Mouse (Mus musculus): ENCODE measurements around the gene Nampt. TPM values are rescaled to one million over a fixed set of nuclear protein-coding genes. Genes with fewer than 3 reads are reported as not detected.
"Not testable (repeated sequence)": the region's sequence is repeated elsewhere in the genome, so short reads cannot be mapped to it uniquely, and the experiment has no call there.

The Nampt gene
- total RNA-seq, 2 experiments from 2014 or later, result 24.4 to 40.3 TPM

DNA sequence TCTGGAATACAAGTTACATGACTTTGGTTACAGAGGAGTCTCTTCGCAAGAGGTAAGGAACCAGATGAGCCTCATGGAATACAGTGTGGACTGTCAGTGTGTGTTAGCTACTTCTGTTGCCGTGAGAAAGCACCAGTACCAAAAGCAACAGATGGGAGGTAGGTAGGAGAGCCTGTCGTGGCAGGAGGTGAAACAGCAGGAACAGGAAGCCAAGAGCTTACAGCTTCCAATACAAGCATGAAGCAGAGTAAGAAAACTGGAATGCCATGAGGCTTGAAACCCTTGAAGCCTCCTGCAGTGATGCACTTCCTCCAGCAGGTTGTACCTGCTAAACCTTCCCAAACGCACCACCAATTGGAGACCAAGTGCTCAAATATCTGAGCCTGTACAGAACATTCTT is 19.1 kb downstream of the Nampt start:
- no peak for ATAC-seq (replicated peaks; ENCODE audit: low FRiP score, low TSS enrichment, poor library complexity, severe bottlenecking)

DNA sequence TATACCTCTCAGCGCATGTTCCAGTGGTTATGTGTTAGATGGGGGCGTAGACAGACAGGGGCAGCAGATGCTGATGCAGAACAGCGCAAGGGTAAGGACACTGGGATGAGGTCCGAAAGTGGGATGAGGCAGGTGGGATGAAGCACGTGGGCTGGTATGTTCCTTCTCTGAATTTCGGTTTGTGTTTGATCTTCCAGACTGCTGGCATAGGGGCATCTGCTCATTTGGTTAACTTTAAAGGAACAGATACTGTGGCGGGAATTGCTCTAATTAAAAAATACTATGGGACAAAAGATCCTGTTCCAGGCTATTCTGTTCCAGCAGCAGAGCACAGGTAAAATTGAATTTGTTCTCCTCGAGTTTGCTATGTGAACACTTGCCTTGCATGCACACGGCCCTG is 19.6 kb downstream of the Nampt start:
- no peak for ATAC-seq (replicated peaks; ENCODE audit: low FRiP score, low TSS enrichment, poor library complexity, severe bottlenecking)

DNA sequence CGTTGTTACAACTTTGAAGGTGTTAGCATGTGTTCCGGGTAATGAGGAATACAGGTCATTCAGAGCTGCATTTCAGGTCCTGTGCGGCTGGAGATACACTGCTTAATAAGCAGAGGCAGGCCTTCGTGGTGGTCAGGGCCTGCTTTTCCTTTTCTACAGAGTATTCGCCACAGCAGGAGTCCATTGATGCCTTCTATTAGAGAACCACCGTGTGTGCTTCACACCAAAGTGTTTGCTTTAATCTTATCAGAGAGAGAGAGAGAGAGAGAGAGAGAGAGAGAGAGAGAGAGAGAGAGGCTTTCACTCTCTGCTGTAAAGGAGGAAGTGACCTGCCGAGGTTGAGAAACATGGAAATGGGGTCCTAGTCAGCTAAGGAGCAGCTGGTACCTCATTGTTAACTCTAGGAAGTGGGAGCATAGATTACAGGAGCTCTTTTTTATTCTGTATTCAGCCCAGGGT is 22.1 kb downstream of the Nampt start:
- no peak for ATAC-seq (replicated peaks; ENCODE audit: low FRiP score, low TSS enrichment, poor library complexity, severe bottlenecking)

DNA sequence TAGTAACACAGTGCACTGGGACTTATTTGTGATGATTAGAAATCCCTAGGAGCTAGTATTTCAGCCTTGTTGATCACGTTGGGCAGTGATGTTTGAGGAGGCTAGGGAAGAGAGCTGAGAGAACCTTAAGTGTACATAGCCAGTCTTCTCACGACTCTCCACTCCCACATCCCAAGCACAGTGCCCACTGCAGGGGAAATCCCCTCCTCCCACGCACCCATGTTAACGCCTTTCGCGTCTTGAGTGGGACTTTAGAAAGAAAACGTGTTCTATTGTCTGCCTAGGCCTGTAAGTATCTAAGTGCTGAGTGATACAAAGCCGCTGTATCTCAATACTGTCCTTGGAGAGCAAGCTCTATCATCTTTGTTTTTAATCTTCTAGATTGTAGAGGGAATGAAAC is 27.0 kb downstream of the Nampt start:
- no peak for ATAC-seq (replicated peaks; ENCODE audit: low FRiP score, low TSS enrichment, poor library complexity, severe bottlenecking)

- no peak for ATAC-seq (replicated peaks; ENCODE audit: low FRiP score, low TSS enrichment, poor library complexity, severe bottlenecking)
These were observed 34.4 kb downstream of the Nampt start for GRCm38 (mm10) chr12:32853757-32854156.

- ATAC-seq (replicated peaks; ENCODE audit: low FRiP score, low TSS enrichment, poor library complexity, severe bottlenecking), result no peak
These were observed 35.5 kb downstream of the Nampt start for GRCm38 (mm10) chr12:32854866-32855265.

GRCm38 (mm10) chr12:32855398-32855797 is 36.1 kb downstream of the Nampt start:
- no peak for ATAC-seq (replicated peaks; ENCODE audit: low FRiP score, low TSS enrichment, poor library complexity, severe bottlenecking)

- no peak for ATAC-seq (replicated peaks; ENCODE audit: low FRiP score, low TSS enrichment, poor library complexity, severe bottlenecking)
These were observed 37.6 kb downstream of the Nampt start for GRCm38 (mm10) chr12:32856707-32857511.

GRCm38 (mm10) chr12:32858444-32858843 is 39.1 kb downstream of the Nampt start:
- no peak for ATAC-seq (replicated peaks; ENCODE audit: low FRiP score, low TSS enrichment, poor library complexity, severe bottlenecking)

GRCm38 (mm10) chr12:32860820-32861219 is 41.5 kb downstream of the Nampt start:
- ATAC-seq (replicated peaks; ENCODE audit: low FRiP score, low TSS enrichment, poor library complexity, severe bottlenecking), result no peak

DNA sequence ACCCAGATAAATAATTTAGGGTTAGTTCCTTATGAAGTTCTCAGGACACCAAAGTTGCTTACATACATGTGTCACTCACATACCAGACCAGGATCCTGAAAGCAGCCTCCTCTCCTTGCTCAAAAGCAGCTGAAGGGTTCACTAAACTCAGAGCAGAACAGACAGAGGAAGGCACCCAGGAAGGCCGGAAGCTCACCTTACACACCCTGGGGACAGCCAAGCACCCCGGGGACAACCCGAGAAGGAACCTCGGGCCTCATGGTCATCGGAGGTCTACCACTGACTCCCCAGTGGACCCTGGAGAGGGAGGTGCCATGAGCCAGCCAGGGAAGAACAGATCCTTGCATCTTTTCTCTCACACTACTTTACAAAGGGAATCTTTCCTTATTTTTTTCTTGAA is 51.5 kb downstream of the Nampt start:
- ATAC-seq (replicated peaks; ENCODE audit: low FRiP score, low TSS enrichment, poor library complexity, severe bottlenecking), result no peak

DNA sequence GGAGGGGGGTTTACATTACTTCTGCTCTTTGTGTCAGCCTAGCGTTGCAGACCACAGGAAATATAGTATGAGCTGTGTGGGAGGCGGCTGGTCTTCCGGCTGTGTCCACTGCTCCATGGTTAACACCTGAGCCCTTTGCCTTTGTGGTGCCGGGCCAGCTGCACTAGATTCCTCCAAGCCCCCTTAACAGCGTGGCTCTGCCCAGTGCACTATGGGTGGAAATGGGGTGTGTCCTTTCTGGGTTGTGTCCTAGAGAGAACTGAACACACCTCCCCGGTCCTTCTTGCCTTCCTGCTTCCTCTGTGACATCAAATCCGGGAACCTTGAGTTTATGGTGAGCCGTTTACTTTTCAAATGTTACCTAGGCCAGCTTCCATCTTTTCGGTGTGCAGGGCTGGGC is 58.2 kb downstream of the Nampt start:
- ATAC-seq (replicated peaks; ENCODE audit: low FRiP score, low TSS enrichment, poor library complexity, severe bottlenecking), result no peak

DNA sequence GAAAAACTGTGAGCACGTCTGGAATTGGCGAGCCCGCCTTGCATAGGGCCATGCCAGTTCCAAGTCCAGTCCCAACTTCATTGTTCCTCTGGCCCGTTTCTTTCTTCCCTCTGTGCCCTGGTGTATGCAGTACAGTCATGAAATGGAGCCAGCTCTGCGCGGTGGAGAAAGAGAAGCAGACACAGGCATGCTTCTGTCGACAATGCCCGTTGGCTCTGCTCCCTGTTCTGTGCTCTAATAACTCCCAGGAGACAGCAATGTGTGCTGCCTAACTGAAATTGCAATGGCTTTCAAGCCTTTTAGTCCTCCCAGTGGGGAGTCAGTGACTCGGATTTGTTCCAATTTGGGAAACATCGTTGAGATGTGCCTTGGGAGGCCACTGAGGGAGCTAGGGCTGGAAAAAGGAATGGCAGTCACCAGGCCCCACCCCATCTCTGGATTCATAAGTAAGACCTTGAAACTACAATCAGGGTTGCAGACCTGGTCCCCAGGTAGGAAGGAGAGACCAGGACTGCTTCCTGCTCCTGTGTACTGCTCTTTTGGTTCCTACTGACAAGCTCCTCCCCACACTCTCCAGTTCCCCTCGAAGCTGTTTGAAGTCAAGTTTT is 58.7 kb downstream of the Nampt start:
- no peak for ATAC-seq (replicated peaks; ENCODE audit: low FRiP score, low TSS enrichment, poor library complexity, severe bottlenecking)

DNA sequence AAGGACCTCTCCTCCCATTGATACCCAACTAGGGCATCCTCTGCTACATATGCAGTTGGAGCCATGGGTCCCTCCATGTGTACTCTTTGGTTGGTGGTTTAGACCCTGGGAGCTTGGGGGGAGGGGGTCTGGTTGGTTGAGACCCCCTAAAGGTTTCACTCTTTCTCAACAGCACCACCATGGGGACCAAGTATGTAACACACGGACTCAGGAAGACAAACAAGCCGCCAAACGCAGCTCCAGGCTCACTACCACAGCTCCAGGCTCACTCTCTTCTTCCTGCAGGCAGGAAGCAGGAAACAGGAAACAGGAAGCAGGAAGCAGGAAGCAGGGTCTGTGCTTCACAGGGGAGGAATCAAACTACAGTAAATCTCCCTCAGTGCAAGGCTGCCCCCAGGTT is 60.0 kb downstream of the Nampt start:
- no peak for ATAC-seq (replicated peaks; ENCODE audit: low FRiP score, low TSS enrichment, poor library complexity, severe bottlenecking)

DNA sequence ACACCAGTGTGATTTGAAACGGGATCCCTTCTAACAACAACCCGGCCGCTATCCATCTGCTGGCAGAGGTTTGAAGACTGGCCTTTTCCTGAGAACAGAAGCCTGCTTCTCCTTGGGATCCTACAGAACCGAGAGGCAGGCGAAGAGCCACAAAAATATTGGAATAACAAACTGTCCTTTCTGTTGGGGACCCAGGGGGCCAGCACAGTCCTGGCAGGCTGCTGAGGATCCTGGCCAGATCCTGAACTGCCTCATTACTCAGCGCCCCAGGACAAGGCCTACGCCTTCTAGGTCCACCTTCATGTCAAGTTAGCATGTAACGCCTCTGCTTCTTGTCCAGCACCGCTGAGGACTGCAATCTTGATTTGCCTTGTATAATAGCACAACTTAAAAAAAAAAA is 65.0 kb downstream of the Nampt start:
- ATAC-seq (replicated peaks; ENCODE audit: low FRiP score, low TSS enrichment, poor library complexity, severe bottlenecking), result no peak

DNA sequence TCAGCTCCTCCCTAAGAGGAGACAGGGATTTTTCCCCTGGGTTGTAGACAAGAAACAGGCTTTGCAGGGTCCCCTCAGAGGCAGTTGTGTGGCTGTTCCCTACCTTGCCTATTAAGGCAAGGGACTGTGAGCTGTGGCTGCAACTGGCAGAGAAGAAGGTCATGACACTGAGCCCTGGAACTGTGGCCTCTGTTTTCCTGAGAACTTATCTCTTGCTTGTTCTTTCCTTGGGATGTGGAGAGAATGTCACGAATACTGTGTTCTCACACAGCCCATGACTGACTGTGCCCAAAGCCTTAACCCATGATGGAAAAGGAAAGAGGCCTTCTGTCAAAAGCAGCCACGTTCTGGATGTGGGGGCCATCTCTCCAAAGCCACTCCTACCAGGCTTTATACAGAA is 65.7 kb downstream of the Nampt start:
- no peak for ATAC-seq (replicated peaks; ENCODE audit: low FRiP score, low TSS enrichment, poor library complexity, severe bottlenecking)

GRCm38 (mm10) chr12:32886353-32886752 is 67.0 kb downstream of the Nampt start:
- ATAC-seq (replicated peaks; ENCODE audit: low FRiP score, low TSS enrichment, poor library complexity, severe bottlenecking), result no peak

DNA sequence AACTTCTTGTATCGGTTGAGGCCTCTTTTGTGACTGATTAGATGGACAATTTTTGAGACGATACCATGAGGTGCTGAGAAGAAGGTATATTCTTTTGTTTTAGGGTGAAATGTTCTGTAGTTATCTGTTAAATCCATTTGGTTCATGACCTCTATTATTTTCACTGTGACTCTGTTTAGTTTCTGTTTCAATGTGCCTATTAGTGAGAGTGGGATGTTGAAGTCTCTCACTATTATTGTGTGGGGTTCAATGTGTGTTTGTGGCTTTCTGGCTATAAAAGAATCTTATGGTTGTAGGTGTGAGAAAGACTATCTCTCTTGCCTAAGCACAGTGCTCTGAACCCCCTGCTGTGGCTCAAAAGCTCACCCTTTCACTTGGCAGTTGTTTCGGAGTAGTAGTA is 68.9 kb downstream of the Nampt start:
- ATAC-seq (replicated peaks; ENCODE audit: low FRiP score, low TSS enrichment, poor library complexity, severe bottlenecking), result no peak

DNA sequence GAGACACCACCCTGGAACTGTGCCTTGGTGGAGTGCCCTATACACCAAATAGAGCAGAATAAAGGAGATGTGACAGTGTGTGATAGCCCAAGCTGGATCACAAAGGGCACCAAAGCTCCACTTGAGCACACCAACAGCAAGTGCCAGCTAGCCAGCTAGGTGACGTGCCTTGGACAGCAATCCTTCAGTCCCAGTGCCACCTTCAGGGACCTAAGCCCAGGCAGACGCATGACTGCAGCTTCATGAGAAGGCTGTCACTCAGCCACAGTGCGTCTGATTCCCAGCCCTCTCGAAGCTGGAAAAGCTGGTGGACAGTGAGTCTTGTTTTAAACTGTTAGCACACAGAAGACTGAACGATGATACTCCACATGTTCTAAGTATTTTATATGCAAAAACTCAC is 70.5 kb downstream of the Nampt start:
- no peak for ATAC-seq (replicated peaks; ENCODE audit: low FRiP score, low TSS enrichment, poor library complexity, severe bottlenecking)

DNA sequence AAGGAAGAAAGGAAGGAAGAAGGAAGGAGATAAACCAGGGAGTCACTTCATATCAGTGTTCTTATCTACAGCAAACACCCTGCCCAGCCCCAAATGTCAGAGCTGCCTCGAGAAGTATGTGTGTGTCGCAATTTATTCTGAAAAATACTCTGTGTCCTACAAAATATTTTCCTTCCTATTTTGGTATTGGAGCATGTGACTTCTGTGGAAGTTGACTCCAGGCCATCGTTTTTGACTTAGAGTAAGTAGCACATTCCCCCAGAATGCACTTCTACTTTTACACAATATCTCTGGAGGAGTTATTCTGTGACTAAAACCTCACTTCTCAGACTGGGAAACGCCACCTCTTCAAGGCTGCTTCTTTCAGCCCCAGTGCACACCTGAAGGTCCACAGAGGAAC is 71.1 kb downstream of the Nampt start:
- ATAC-seq (replicated peaks; ENCODE audit: low FRiP score, low TSS enrichment, poor library complexity, severe bottlenecking), result no peak

- not testable (repeated sequence) for ATAC-seq (replicated peaks; ENCODE audit: low FRiP score, low TSS enrichment, poor library complexity, severe bottlenecking)
These were observed 71.9 kb downstream of the Nampt start for GRCm38 (mm10) chr12:32891271-32891670.

Data from megakaryocyte-erythroid progenitor cell, adult 5-6 weeks (primary cell).